Mouse (Mus musculus) stomach, postnatal 0 days (tissue): ENCODE data around the gene Gmppb. TPM values are rescaled to one million over a fixed set of nuclear protein-coding genes. Genes with fewer than 3 reads are reported as not detected.
A peak's percentile ranks its signal among the peaks of the same experiment; 100 is the strongest.

ENCODE experiments used
- ATAC-seq: fragments of 200-750 bp; cut with Nextera tagmentation; 2 replicates; pipeline ENCODE4 v1.8.0; 2017; ENCODE audit not compliant: low FRiP score, low TSS enrichment
- DNase-seq: peaks from one replicate; pipeline ENCODE4 v3.0.0-alpha.2; 2016; ENCODE audit warnings: low spot score
- H3K27ac ChIP-seq: fragments of 300-500 bp; sonication (generic); replicated peaks from 2 replicates; pipeline ENCODE4 v1.5.1; 2014; ENCODE audit warnings: mild to moderate bottlenecking, control low read depth
- H3K27me3 ChIP-seq: fragments of 300-500 bp; sonication (generic); 2 replicates; pipeline ENCODE4 v1.6.1; 2014; ENCODE audit warnings: low read length; ENCODE audit not compliant: control insufficient read depth, insufficient read depth
- H3K36me3 ChIP-seq: fragments of 300-500 bp; sonication (generic); 2 replicates; pipeline ENCODE4 v1.6.1; 2014; ENCODE audit warnings: low read length, mixed read lengths; ENCODE audit not compliant: control insufficient read depth, insufficient read depth
- H3K4me1 ChIP-seq: fragments of 300-500 bp; sonication (generic); replicated peaks from 2 replicates; pipeline ENCODE4 v1.6.1; 2014; ENCODE audit warnings: antibody characterized with exemption; ENCODE audit not compliant: control insufficient read depth, insufficient read depth
- H3K4me2 ChIP-seq: fragments of 300-500 bp; sonication (generic); replicated peaks from 2 replicates; pipeline ENCODE4 v1.6.1; 2014; ENCODE audit warnings: low read depth, mild to moderate bottlenecking, control low read depth, moderate library complexity
- H3K4me3 ChIP-seq: fragments of 300-500 bp; sonication (generic); 2 replicates; pipeline ENCODE4 v1.5.1; 2014; ENCODE audit warnings: low read depth, low read length, control low read depth
- H3K9ac ChIP-seq: fragments of 300-500 bp; sonication (generic); 2 replicates; pipeline ENCODE4 v1.6.1; 2014; ENCODE audit warnings: mild to moderate bottlenecking, low read length, control low read depth, mixed read lengths
- H3K9me3 ChIP-seq: fragments of 300-500 bp; sonication (generic); 2 replicates; pipeline ENCODE4 v1.6.1; 2016; ENCODE audit warnings: low read length; ENCODE audit not compliant: control insufficient read depth
- CTCF ChIP-seq: IDR thresholded peaks from 2 replicates; pipeline ENCODE4 v1.5.1; 2016; ENCODE audit warnings: antibody characterized with exemption, low read depth, mild to moderate bottlenecking, moderate library complexity
- EP300 ChIP-seq: optimal IDR thresholded peaks from 2 replicates; pipeline ENCODE3; 2016; ENCODE audit warnings: antibody characterized with exemption
- WGBS: fragments of 180-500 bp; shearing (Covaris S2); extraction: QIAGEN DNeasy Blood & Tissue Kit; methylation state at CpG from one replicate; pipeline ENCODE4 v1.1.7; 2014; 5-methylcytosine and 5-hydroxymethylcytosine counted together
- polyA plus RNA-seq: library from polyadenylated mRNA; unstranded; fragments of >200 nt; fragmentation: Nextera tagmentation; extraction: Ambion mirVana; gene quantifications from 2 replicates; pipeline ENCODE4 v1.2.1, GENCODE M21; 2015

The Gmppb gene
- polyA plus RNA-seq, 1 experiment from 2014 or later = 49.5 TPM

- peaks cover 18% of the 10 kb centered on the region for H3K36me3 ChIP-seq
- H3K27me3 ChIP-seq = no peaks in the 10 kb centered on the region
- DNase-seq (no peak), ATAC-seq (no peak)
- no peak overlapping the region for H3K27ac ChIP-seq
- TF ChIP-seq CTCF = no peak
- TF ChIP-seq EP300 = no peak
- no peak overlapping the region for H3K4me2 ChIP-seq
- no peak overlapping the region for H3K9ac ChIP-seq
- H3K4me3 ChIP-seq = no peak overlapping the region
- 0 out of 2 replicates have a peak, but pooled peaks cover 4% of the 10 kb centered on the region for H3K4me1 ChIP-seq
- H3K9me3 ChIP-seq = no peaks in the 10 kb centered on the region
- 79% methylated on average over 28 of the region's 28 CpGs for WGBS
Measured at GRCm38 (mm10) chr9:108056361-108057261, 7.6 kb downstream of the Gmppb start.

- 90% methylated on average over 5 of the region's 5 CpGs for WGBS
- Histone ChIP-seq H3K9ac (no peak overlapping the region), H3K27ac (no peak overlapping the region), H3K4me3 (no peak overlapping the region), H3K36me3 (peaks cover 16% of the 10 kb centered on the region), H3K27me3 (no peaks in the 10 kb centered on the region), H3K4me2 (no peak overlapping the region), H3K4me1 (0 out of 2 replicates have a peak, but pooled peaks cover 4% of the 10 kb centered on the region), H3K9me3 (no peaks in the 10 kb centered on the region)
- ATAC-seq = no peak
- DNase-seq = peak; percentile 13
- TF ChIP-seq EP300 = no peak
- no peak for TF ChIP-seq CTCF
Measured at GRCm38 (mm10) chr9:108057262-108057562, 8.2 kb downstream of the Gmppb start.

- no peak overlapping the region for H3K27ac ChIP-seq
- H3K4me3 ChIP-seq = no peak overlapping the region
- ATAC-seq = no peak
- WGBS = 94% methylated on average over 9 of the region's 9 CpGs
- DNase-seq = peak; percentile 13
- H3K9me3 ChIP-seq = no peaks in the 10 kb centered on the region
- peaks cover 19% of the 10 kb centered on the region for H3K36me3 ChIP-seq
- 0 out of 2 replicates have a peak, but pooled peaks cover under 1% of the 10 kb centered on the region for H3K4me1 ChIP-seq
- H3K4me2 ChIP-seq = no peak overlapping the region
- TF ChIP-seq EP300 = no peak
- no peak for TF ChIP-seq CTCF
- H3K9ac ChIP-seq = no peak overlapping the region
- no peaks in the 10 kb centered on the region for H3K27me3 ChIP-seq
Measured at GRCm38 (mm10) chr9:108058291-108058690, 9.2 kb downstream of the Gmppb start.

- TF ChIP-seq CTCF = no peak
- no peak for TF ChIP-seq EP300
- 92% methylated on average over 3 of the region's 3 CpGs for WGBS
- H3K36me3 ChIP-seq = peaks cover 21% of the 10 kb centered on the region
- H3K27ac ChIP-seq = no peak overlapping the region
- no peak overlapping the region for H3K4me3 ChIP-seq
- H3K27me3 ChIP-seq = no peaks in the 10 kb centered on the region
- H3K9ac ChIP-seq = no peak overlapping the region
- DNase-seq (no peak), ATAC-seq (no peak)
- H3K9me3 ChIP-seq = no peaks in the 10 kb centered on the region
- no peaks in the 10 kb centered on the region for H3K4me1 ChIP-seq
- H3K4me2 ChIP-seq = no peak overlapping the region
Measured at GRCm38 (mm10) chr9:108062142-108062541, 13.1 kb downstream of the Gmppb start.

- DNase-seq (no peak), ATAC-seq (no peak)
- TF ChIP-seq EP300 (no peak), CTCF (no peak)
- Histone ChIP-seq H3K4me1 (no peaks in the 10 kb centered on the region), H3K9me3 (no peaks in the 10 kb centered on the region), H3K4me3 (no peak overlapping the region), H3K27ac (no peak overlapping the region), H3K27me3 (no peaks in the 10 kb centered on the region), H3K36me3 (peaks cover 19% of the 10 kb centered on the region), H3K9ac (no peak overlapping the region), H3K4me2 (no peak overlapping the region)
- 77% methylated on average over 12 of the region's 12 CpGs for WGBS
Measured at GRCm38 (mm10) chr9:108063361-108063760, 14.3 kb downstream of the Gmppb start.

GRCm38 (mm10) chr9:108065491-108066011 is 16.5 kb downstream of the Gmppb start:
- TF ChIP-seq CTCF (peak; percentile 85), EP300 (no peak)
- H3K36me3 ChIP-seq = peaks cover 11% of the 10 kb centered on the region
- no peak overlapping the region for H3K27ac ChIP-seq
- no peaks in the 10 kb centered on the region for H3K27me3 ChIP-seq
- 41% methylated on average over 5 of the region's 5 CpGs for WGBS
- DNase-seq (peak; percentile 66), ATAC-seq (peak; percentile 69)
- H3K9me3 ChIP-seq = no peaks in the 10 kb centered on the region
- H3K4me3 ChIP-seq = no peak overlapping the region
- H3K9ac ChIP-seq = no peak overlapping the region
- no peaks in the 10 kb centered on the region for H3K4me1 ChIP-seq
- no peak overlapping the region for H3K4me2 ChIP-seq
